Mouse (Mus musculus): ENCODE measurements at regions not wholly inside any gene's neighbourhood (a gene's known extent, or its start where the extent isn't known, plus 50 kb on each side); places are given as distances from the start of the nearest gene placed in this dataset.
A peak's percentile ranks its signal among the peaks of the same experiment; 100 is the strongest.

DNA sequence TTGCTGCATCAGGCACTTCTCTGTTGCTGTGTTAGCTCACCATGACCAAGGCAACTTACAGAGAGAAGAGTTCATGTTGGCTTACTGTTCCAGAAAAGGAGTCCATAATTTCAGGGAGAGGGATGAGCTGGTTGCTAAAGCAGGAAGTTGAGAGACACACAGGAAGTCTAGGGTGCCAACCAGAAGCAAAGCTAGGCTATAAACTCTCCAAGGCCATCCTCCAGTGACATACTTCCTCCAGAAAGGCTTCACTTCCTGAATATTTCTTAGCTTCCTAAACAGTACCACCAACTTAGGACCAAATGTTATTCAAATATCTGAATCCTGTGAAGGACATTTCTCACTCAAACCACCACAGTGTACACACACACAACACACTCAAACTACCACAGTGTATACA is 2010.6 kb downstream of the A830018L16Rik start:
- DNase-seq (ENCODE audit: low spot score): no peak

- no peak for DNase-seq (ENCODE audit: low spot score)
Observed at GRCm38 (mm10) chr1:13425601-13426327, 2011.9 kb downstream of the A830018L16Rik start.

DNA sequence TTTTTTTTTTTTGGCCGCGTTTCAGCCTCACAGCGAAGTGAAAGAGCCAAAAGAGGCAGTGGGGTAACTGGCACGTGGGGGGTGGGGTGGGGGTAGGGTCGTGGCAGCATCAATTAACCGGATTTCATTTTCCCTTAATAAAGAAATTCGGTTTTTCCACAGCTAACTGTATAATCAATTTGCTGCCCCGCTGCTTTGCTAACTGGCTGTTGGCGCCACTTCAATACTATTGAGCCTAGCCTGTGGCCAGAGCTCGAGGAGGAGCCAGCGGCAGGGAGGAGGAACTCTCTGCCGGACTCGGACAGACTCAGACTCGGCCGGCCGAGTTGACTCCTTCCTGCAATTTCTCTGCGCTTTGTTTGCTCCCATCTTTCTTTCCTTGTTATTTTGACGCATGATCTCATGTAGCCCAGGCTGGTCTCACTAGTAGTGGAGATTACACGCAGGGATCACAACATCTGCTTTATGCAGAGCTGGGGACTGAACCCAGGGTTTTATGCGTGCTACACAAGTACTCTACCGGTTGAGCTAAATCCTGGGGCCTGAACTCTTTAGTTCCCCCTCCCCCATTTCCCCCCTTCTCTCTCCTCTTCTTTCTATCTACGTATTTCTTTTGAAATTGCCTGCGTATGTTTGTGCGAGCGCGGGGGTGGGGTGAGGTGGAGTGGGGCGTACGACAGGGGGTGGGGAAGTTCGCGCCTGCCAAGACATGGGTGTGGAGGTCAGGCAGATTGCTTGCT is 2012.6 kb downstream of the A830018L16Rik start:
- peak; percentile 64 for DNase-seq (ENCODE audit: low spot score)

- DNase-seq (ENCODE audit: low spot score): no peak
Observed at GRCm38 (mm10) chr1:13427068-13427434, 2013.1 kb downstream of the A830018L16Rik start.

DNA sequence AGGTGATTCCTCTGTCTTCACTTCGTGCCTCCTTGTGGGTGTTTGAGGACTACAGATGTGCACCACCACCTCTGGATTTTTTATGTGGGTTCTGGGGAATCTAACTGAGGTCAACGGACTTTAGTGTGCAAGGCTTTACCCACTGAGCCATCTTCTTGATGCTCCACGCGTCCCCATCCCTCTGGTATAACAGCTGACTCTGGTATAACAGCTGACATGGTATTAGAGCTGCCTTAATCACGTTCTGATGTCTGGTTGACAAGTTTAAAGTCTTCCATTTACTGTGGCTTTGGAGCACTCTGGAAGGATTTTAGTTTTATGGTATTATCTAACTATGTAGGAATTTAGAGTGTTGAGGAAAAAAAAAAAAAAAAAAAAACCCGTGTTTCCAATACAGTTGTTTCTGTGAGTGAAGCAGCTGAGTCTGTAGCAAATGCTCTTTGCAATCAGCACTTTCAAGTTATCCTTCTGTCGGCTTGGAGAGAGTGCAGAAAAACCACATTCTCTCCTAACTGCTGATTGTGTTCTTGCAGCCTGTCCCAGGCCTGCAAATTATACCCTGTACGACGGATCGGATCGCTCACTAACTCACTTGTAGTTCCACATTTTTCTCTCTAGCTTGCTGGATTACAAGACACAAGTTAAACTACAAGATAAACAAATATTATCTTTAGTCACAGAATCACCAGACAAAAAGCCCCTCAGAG is 2013.7 kb downstream of the A830018L16Rik start:
- DNase-seq (ENCODE audit: low spot score): no peak

DNA sequence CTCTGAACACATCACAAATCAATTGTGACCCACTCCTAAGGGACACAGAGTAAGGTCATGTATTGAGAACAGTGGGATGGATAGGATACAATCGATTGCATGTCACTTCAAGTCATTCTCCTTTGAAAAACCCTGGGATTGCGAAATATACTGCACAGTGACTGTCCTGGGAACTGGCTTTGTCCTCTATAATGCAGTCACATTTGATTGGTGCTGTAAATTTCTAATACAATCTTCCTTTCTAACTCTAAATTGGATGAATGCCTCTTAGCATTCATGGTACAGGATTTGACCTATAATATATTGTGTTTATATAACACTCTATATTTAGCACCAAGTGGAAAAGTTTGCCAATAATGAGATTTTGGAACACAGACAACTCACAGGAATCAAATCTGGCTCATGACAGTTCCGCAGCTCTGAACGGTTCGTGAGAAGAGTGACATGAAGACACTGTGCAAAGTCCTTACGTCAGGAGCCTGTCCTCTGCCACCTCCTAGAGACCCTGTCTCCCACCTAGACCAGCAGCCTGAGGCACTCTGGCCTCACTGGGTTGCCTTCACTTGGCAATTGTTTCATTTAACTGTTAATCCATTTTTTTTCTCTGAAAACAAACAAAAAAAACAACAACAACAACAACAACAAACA is 2024.0 kb downstream of the A830018L16Rik start:
- no peak for DNase-seq (ENCODE audit: low spot score)

DNA sequence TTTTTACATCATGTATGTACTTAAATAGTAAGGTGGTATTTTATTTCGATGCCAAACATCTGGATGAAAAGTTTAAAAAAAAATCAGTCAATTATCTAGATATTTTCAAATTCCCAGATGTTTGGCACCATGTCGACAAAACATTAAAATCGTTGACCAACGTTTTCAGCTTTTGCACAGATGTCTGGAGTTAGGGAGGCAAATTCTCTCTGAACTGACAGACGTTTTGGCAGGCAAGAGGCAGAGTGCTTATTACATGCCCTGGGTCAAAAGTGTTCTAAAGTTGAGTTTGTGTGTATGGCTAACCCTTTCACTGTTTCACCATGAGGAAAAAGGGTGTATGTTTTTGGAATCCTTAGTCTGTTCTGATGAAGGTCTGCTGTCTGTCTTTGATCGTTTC is 2028.5 kb downstream of the A830018L16Rik start:
- no peak for DNase-seq (ENCODE audit: low spot score)

DNA sequence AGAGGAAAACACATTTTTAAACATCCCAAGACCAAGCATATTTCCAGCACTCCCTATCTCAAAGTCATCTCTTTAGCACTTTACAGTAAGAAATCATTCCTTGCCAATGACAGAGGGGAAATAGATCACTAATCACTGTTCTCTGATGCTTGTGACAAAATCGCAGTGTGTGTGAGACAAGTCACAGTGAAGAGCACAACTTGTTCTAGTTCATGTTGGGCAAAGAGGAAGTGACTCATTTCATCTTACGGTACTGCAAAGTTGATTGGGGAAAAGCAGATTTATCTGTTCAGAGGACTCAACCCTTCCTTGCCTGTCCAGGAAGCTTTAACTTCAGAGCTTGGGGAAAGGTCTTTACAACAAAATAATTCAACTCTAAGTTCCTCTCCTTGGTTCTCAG is 2040.6 kb downstream of the A830018L16Rik start:
- no peak for DNase-seq (ENCODE audit: low spot score)

DNA sequence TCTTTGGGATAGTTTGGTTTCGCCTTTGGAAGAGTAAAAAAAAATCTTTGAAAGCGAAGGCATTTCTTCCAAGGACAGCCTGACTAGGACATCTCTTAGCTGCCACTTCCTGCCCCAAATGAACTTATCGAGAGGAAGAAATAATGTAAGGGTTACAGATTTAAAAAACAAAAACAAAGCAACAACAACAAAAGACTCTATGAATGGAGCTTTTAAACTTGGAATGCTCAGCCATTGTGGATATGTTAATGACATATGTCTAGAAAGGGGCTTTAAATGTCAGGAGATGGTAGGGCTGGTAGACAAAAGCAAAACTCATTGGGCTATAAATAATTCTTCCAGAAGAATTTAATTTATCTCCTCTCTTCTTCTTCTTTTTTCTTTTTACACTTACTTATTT is 2041.7 kb downstream of the A830018L16Rik start:
- no peak for DNase-seq (ENCODE audit: low spot score)

DNA sequence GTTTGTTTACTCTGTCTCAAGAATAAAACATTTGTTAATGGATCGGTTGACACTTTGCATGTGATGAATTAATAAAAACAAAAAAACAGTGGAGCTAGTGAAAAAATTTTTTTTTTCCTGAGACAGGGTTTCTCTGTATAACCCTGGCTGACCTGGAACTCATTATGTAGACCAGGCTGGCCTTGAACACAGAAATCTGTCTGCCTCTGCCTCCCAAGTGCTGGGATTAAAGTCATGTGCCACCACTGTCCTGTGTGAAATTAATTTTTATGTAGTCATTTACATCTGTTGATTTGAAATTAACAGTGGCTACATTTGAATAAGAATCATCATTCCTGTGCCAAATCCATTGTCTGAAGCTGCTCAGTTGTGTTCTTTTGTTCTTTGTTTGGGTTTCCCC is 2050.4 kb downstream of the A830018L16Rik start:
- DNase-seq (ENCODE audit: low spot score): no peak

DNA sequence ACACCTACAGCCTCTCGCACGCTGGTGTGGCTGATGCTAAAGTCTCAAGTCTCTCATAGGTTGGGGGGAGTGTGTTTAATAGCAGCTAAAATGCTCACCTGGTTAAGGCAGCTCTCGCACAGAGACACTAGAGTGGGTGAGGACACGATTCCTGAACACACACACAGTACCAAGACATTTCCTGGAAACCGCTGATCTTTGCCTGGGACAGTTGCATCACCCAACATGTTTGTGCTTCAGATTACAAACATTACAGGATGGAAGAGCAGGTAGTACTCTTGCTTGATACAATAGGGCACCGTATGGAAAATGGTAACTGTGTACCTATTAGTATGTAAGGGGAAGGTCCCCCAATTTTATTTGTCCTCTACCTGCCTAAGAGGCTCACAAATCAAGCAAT is 2053.3 kb downstream of the A830018L16Rik start:
- no peak for DNase-seq (ENCODE audit: low spot score)

DNA sequence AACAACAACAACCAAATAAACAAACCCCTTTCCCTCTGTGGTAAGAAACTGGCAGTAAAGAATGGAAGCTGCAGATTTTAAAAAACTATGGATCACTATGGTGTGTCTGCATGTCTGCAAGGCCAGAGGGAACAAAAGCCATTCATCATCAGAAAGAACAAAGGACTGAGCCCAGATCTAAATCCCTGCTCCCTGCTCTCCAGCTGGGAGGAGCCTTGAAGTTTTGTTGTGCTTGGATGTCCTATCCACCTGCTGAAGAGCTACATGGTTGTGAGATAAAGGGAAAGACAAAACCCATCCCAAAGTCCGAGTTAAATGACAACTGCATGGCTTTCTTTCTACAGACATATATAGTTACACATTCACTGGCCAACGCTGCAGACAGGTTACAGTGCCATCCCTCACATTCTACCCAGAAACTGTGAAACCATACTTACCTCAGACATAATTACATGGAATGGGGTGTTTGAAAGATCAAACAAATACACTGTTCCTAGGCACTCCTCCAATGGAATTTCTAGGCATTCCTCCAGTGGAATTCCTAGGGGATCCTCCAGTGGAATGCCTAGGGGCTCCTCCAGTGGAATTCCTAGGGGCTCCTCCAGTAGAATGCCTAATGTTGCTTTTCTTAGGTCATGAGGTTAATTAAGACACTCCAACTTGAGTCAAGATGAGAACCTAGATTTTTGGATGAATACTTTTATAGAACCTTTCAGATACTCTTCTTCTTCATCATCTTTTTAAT is 2054.2 kb downstream of the A830018L16Rik start:
- DNase-seq (ENCODE audit: low spot score): no peak

DNA sequence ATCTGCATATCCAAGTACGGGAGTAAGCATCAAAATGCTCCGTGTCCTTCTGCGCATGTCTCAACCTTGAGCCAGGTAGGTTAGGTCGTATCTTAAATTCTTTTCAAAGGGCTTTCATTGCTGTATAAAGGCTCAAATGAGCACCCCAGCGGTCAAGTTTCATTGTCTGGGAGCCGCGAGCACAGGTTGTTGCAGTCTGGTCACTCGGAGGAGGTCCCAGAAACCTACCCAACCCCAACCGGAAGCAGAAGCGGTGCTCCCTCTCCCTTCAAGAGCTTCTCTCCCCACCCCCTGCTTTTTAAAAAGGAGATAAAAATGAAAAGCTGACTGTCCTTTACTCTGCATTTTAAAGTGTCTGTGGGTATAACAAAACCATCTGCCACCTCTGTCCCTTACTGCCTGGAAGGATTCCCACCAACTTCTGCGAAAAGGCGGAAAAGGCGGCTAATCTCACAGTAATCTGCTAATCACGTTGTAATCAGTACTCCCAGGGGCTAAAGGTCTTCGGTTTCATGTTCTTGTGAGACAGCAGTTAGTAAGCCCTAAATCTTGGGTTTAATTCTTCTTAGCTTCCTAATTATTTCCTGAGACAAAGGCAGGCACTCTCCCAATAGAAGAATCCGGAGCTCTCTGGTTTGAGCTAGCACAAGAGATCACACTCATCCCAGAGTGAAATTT is 2081.0 kb downstream of the A830018L16Rik start:
- DNase-seq (ENCODE audit: low spot score): peak; percentile 3

DNA sequence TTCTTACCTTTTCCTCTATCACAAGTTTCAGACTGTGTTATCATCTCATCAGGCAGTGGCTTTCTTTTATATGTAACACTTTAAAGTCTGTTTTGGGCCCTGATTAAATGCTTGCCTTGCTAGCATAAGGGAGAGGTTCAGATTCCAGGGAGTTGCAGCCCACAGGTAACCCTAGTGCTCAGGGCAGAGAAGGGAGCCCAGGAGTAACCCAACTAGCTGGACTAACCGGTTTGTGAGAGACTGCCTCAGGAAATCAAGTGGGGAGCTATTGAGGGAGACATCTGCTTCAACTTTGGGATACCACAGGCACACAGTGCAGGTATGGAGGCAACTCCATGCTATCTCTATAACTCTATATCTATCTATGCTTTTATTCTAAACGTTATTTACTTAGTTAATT is 2082.5 kb downstream of the A830018L16Rik start:
- DNase-seq (ENCODE audit: low spot score): no peak

DNA sequence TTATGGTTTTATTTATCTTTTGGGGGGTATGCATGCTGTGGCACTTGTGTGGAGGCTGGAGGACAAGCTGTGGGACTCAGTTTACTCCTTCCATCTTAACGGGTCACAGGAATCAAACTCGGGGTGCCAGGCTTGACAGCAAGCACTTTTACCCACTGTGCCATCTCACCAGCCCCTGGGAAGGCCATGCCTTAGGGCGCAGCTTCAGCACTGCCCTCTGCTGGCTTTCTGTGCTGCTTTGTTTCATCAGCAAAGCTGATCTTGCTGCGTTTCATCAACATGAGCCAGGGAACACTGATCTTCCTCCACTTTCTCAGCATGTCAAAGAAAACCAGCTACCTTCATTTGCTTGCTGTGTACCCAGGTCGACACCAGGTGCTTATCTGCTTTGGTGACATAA is 2086.6 kb downstream of the A830018L16Rik start:
- DNase-seq (ENCODE audit: low spot score): peak; percentile 29

DNA sequence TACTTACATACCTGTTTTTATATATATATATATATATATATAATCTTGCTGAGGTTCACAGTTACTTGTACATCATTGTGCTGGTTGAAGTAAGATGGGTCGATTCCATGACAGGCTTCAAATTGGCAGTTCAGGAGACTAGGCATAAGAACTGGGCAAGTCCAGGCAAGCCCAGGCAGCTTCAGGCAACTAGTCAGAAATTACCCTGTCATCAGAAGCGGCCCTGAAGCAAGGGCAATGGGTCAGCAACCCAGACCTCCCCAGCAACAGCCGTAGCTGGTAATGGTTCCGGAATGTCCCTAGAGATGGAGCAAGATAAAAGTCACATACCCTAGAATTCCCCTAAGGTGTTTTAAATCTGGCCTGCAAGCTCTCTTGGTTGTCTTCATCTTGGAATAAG is 2088.0 kb downstream of the A830018L16Rik start:
- no peak for DNase-seq (ENCODE audit: low spot score)

GRCm38 (mm10) chr1:13513761-13514160 is 2099.9 kb downstream of the A830018L16Rik start:
- DNase-seq (ENCODE audit: low spot score): no peak

Data from gastrocnemius, adult 18-20 months (tissue).